Mouse (Mus musculus): Measurements from ENCODE around the gene Ube2d1.

- TF ChIP-seq CTCF (IDR thresholded peaks at IDR 0.05; ENCODE audit: borderline replicate concordance, extremely low read depth, insufficient read depth, insufficient read length) (no peak), POLR2A (IDR thresholded peaks at IDR 0.05; ENCODE audit: borderline replicate concordance, extremely low read depth, insufficient read depth, insufficient read length, poor library complexity, severe bottlenecking) (no peak)
Observed at GRCm38 (mm10) chr10:71223101-71223500, 62.0 kb downstream of the Ube2d1 start.

Measured in brain, embryonic 14.5 days (tissue).